Mouse (Mus musculus) ES-E14 (cell line): Measurements from ENCODE around the gene Psmb2.

ENCODE experiments used
- HCFC1 ChIP-seq: IDR thresholded peaks from 2 replicates; pipeline ENCODE4 v1.6.1; 2012; ENCODE audit warnings: low read length, inconsistent platforms, borderline replicate concordance; ENCODE audit not compliant: insufficient read depth
- MAFK ChIP-seq: IDR thresholded peaks from 2 replicates; pipeline ENCODE4 v1.6.1; 2014; ENCODE audit warnings: mild to moderate bottlenecking, low read depth, low read length, inconsistent platforms; ENCODE audit not compliant: insufficient read depth
- ZC3H11A ChIP-seq: IDR thresholded peaks from 2 replicates; pipeline ENCODE4 v1.6.1; 2012; ENCODE audit warnings: low read depth, mild to moderate bottlenecking, inconsistent platforms, low read length, borderline replicate concordance
- ZNF384 ChIP-seq: IDR thresholded peaks from 2 replicates; pipeline ENCODE4 v1.6.1; 2012; ENCODE audit warnings: low read depth, low read length, inconsistent platforms

GRCm38 (mm10) chr4:126707439-126707826 lies 30.0 kb downstream of the Psmb2 start:
- TF ChIP-seq MAFK (no peak), ZNF384 (no peak), HCFC1 (no peak), ZC3H11A (no peak)
